Mouse (Mus musculus) embryo, embryonic 10.5 days (tissue): ENCODE measurements at regions not wholly inside any gene's neighbourhood (a gene's known extent, or its start where the extent isn't known, plus 50 kb on each side); places are given as distances from the start of the nearest gene placed in this dataset.

ENCODE experiments used
- DNase-seq: peaks from one replicate; pipeline ENCODE4 v3.0.0-alpha.2; 2015; ENCODE audit warnings: low spot score

GRCm38 (mm10) chr8:89755951-89756350 lies 592.2 kb downstream of the Tox3 start:
- DNase-seq: no peak

DNA sequence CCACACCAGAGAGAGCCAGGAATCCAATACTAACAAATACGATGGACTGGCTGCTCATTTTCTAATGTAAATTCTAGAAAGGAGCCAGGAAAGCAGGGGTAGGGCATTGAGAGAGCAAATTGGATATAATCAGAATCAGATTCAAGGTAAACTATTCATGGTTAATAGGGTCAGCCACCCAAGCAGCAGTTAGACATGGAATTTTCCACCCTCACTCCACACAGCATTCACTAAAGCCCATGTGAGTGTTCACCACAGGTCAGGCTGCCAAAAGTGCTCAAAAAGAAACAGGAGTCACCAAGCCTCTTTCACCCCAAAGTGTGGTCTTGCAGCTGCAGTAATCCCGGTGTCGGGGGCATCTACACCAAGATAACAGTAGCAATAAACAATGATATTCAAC lies 596.9 kb downstream of the Tox3 start:
- DNase-seq: no peak

GRCm38 (mm10) chr8:89747726-89748125 lies 600.4 kb downstream of the Tox3 start:
- DNase-seq: no peak

- DNase-seq: peak; percentile 18
Observed at GRCm38 (mm10) chr8:89744267-89745028, 603.7 kb downstream of the Tox3 start.

DNA sequence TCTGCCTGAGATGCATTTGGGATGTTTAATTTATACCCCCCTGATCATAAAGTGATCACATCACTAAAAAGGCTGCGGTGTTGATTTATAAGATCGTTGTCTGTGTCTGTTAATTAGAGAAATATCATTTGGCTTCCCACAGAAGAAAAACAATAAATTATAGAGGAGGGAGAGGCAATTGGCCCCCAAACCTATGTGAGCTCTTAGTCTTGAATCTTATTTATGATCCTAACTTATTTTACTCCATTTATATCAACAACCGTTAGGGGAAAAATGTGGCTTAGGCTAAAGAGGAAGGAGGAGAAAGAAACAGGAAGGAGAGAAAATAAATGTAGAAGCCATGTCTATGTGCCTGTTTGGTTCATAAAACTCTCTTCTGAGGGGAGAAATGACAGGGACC lies 609.5 kb downstream of the Tox3 start:
- no peak for DNase-seq

DNA sequence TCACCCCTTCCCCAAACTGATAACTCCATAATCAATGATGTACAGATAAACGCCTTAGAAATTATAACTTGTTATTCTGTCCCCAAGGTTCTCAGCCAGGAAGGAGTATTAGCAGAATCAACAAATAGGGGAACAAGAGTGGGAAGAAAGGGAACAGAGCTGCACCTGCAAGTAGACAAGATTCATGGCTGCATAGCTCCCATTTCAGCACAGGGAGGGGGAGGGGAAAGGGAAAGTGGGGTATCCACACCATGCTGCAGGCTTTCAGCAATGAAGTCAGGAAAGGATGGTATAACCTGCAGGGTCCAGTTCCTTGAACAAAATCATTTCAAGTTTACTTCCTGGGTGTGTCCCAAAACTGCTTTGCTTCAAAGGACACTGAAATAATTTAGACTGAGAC lies 610.5 kb downstream of the Tox3 start:
- no peak for DNase-seq

DNA sequence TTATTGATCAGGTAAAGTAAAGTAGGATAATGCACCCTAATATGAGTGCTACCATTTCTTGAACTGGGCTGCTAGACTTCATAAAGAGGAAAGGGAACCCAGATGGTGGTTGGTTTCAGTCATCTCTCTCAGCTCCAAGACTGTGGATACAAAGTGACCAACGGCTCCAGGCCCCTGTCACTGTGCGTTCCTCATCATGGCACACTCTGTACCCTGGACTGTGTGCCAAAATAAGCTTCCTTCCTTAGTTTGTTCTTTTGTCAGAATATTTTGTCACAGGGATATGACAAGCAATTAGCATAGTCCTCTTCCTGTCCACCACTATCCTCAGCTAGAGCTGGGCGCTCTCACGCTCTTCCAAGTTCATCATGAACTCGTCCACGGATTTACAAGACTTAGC lies 620.9 kb downstream of the Tox3 start:
- DNase-seq: no peak

DNA sequence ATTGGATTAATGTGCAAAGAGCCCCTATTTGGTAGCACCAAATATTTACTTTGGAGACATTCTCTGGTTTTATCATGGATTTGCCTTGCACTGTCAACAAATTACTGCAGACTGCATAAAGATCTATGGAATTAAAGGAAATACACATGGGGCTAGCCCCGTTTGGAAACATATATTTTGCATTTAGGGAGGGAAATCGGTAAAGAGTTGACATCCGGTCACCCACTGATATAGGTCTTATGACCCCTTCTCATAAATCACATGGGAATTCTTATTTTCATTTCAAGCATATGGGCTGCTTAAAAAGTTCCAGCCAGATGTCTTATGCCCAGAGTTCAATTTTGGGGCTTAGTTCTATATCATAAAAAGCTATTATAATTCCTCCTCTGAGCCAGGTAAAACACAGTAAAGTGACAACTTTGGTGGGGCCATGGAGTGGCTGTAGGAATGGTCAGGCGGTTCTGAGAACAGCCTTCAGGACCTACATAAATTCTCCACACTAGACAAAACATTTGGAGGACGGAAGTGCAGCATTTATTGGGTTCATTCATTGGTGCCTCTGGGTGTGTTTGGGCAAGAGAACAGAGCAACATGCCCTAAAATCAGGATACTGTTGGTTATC lies 626.3 kb downstream of the Tox3 start:
- DNase-seq: no peak

DNA sequence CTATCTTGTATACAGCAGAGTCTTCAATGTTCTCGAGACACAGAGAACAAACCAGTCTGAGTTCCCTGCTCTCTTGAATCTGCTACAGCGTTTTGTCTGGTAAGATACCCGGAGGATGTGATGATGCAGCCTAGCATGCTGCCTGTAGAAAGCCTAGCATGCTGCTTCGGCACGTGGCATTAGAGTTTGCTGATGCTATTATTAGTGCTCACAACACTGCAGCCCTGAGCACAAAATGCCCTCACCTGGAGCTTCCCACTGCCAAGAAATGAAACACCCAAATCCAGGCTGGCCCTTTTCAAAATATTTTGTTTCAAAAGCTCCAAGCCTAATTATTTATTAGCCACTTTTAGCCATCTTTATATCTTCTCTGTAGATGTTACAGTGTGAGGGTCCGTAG lies 634.3 kb downstream of the Tox3 start:
- DNase-seq: no peak

GRCm38 (mm10) chr8:89707341-89707928 lies 640.7 kb downstream of the Tox3 start:
- DNase-seq: peak; percentile 46

GRCm38 (mm10) chr8:89685696-89686095 lies 641.7 kb upstream of the Sall1 start:
- DNase-seq: no peak

- DNase-seq: no peak
Observed at GRCm38 (mm10) chr8:89680937-89681336, 637.0 kb upstream of the Sall1 start.

DNA sequence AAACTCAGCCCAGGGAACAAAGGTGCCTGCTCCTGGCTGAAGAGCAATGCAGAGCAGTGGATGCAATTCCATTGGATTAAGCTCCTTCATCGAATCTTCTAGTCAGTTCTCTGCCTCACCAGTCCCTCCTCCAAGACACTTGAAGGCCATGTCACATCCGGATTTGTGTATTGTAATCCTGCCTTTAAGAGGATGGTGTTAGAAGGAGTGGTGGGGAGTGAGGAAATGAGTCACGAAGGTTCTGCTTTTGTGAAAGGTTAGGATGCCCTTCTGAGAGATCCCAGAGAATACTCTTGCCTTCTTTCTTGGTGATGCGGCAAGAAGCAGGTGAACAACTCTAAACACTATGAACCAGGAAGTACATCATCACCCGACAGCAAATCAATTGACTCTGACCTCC lies 636.4 kb upstream of the Sall1 start:
- no peak for DNase-seq

- no peak for DNase-seq
Observed at GRCm38 (mm10) chr8:89679551-89679950, 635.6 kb upstream of the Sall1 start.

- DNase-seq: peak; percentile 31
Observed at GRCm38 (mm10) chr8:89677266-89677665, 633.3 kb upstream of the Sall1 start.

- no peak for DNase-seq
Observed at GRCm38 (mm10) chr8:89673911-89674310, 629.9 kb upstream of the Sall1 start.

DNA sequence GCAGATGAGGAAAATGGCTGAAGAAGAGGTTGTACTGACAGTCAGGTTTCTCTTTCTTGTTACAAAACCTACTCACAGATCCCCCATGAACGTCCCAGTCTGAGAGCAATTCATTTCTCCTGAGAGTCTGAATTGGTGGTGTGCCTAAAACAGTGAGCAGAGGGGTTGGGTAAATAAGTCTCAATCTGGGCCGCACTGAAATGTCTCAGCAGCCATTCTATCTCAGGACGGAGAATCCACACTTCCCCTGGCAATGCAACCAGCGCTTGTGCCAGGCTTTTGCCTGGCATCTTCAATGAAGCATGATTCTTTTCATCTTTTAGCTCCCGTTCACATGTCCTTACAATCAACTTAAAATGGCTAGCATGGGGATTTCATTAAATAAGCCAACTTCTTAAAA lies 628.7 kb upstream of the Sall1 start:
- no peak for DNase-seq

GRCm38 (mm10) chr8:89664911-89665689 lies 621.1 kb upstream of the Sall1 start:
- DNase-seq: no peak

GRCm38 (mm10) chr8:89663859-89664258 lies 619.9 kb upstream of the Sall1 start:
- no peak for DNase-seq

GRCm38 (mm10) chr8:89658998-89659944 lies 615.3 kb upstream of the Sall1 start:
- DNase-seq: peak; percentile 48

DNA sequence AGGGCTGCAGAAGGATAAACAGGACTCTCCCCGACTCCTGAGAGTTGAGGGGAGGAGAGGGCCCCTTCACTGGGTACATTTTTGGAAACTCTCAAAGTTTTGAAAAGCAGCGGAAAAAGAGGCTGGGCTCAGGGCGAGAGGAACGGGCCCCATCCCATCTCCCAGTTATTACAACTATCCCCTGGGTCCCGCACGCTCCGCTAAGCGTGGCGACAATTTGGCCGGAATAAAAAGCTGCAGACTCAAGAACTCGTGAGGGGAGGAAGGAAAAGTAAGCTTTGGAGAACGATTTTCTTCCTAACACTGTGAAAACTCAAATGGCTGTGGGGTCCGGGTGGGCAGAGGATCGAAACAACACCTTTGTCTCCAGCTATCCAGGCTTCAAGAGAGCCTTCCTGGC lies 611.4 kb upstream of the Sall1 start:
- DNase-seq: no peak
